Mouse (Mus musculus): Measurements from ENCODE around the gene Slc1a7. TPM values are rescaled to one million over a fixed set of nuclear protein-coding genes. Genes with fewer than 3 reads are reported as not detected.

Gene Slc1a7
- polyA plus RNA-seq, 1 experiment from 2014 or later: 0.18 TPM

DNA sequence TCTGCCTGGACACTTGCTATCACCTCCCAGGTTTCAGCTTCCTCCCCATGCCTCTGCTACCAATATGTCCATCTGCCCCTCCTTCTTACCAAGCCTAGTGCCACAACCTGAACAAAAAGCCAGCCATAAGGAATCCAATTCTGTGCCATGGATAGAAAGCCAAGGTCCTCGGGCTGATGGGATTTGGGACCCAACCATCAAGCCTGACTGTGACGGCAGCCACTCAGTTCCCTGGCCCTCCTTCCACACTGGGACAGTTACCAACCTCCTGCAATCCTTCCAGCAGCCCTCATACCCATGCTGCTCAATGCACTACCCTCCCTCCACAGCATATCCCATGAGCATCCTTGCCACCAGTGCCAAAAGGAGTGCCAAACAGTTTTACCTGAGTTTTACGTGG, 48.2 kb downstream of the Slc1a7 start:
- WGBS: 85% methylated on average over 3 of the region's 3 CpGs
- ATAC-seq: no peak

DNA sequence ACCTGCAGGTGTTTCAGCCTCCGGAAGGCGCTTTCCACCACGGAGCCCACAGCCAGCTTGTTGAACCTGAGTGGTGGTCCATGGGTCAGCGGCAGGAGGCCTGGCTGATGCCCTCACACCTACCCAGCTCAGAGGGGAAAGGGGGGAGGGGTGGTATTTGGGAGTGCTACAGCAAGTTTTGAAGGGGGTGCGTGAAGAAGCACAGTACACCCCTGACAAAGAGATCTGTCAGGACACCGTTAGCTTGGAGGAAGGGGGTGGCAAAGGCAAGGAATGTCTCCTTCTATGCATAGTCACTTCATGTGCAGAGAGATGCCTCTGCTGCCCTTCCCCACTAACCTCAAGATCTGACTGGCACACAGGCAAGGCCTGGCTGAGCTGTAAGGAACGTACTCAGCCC, 49.7 kb downstream of the Slc1a7 start:
- Histone ChIP-seq H3K9me3 (ENCODE audit: control insufficient read depth, low read length) (no peaks in the 10 kb centered on the region), H3K9ac (ENCODE audit: low read depth, low read length) (no peak overlapping the region), H3K36me3 (ENCODE audit: control insufficient read depth, insufficient read depth, low read length) (no peaks in the 10 kb centered on the region), H3K4me2 (ENCODE audit: low read length) (no peak overlapping the region), H3K27ac (ENCODE audit: low read depth, low read length) (no peak overlapping the region), H3K27me3 (replicated peaks; ENCODE audit: control insufficient read depth, insufficient read depth, low read length) (no peaks in the 10 kb centered on the region), H3K4me1 (ENCODE audit: control insufficient read depth, insufficient read depth, low read depth, low read length) (no peaks in the 10 kb centered on the region), H3K4me3 (ENCODE audit: low read length) (no peak overlapping the region)
- WGBS: 85% methylated on average over 7 of the region's 7 CpGs
- ATAC-seq: no peak

More for the DNA sequence above, 48.2 kb downstream of the Slc1a7 start:
- no peak overlapping the region for H3K9ac ChIP-seq (ENCODE audit: low read depth, low read length)
- no peaks in the 10 kb centered on the region for H3K4me1 ChIP-seq (ENCODE audit: control insufficient read depth, insufficient read depth, low read depth, low read length)
- H3K9me3 ChIP-seq (ENCODE audit: control insufficient read depth, low read length): no peaks in the 10 kb centered on the region
- no peaks in the 10 kb centered on the region for H3K36me3 ChIP-seq (ENCODE audit: control insufficient read depth, insufficient read depth, low read length)
- H3K27ac ChIP-seq (ENCODE audit: low read depth, low read length): no peak overlapping the region
- H3K4me2 ChIP-seq (ENCODE audit: low read length): no peak overlapping the region
- H3K27me3 ChIP-seq (replicated peaks; ENCODE audit: control insufficient read depth, insufficient read depth, low read length): no peaks in the 10 kb centered on the region
- no peak overlapping the region for H3K4me3 ChIP-seq (ENCODE audit: low read length)

DNA sequence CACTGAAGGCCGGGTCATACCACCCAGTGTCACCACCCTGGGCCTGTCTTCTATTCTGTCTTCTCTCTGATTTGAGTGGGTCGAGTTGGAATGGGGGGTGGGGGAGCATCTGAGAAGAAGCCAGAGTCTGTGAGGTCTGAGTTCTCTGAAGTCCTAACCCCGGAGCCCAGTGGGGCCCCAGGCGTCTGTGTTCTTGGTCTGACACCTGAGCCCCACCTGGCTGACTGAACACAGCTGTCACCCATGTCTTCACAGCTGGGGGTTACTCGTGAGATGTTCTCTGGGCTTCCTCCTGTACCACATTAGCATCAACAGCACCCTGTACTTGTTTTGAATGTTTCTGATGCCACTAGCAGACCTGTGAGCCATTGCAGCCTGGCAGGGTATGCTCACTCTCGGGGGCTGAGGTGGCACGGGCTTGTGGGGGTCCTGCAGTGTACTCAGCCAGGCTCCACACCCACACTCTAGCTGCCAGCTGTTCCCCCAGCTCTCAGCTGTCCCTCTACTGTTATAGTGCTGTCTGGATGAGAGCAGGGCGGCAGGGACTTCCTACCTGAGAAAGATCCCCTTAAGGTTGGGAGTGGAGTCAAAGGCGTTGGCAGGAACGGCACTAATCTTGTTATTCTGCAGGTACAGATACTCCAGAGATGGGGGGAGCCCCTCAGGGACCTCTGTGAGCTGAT, 50.2 kb downstream of the Slc1a7 start:
- 62% methylated on average over 10 of the region's 10 CpGs for WGBS
- Histone ChIP-seq H3K27me3 (replicated peaks; ENCODE audit: control insufficient read depth, insufficient read depth, low read length) (no peaks in the 10 kb centered on the region), H3K36me3 (ENCODE audit: control insufficient read depth, insufficient read depth, low read length) (no peaks in the 10 kb centered on the region), H3K9ac (ENCODE audit: low read depth, low read length) (no peak overlapping the region), H3K9me3 (ENCODE audit: control insufficient read depth, low read length) (no peaks in the 10 kb centered on the region), H3K4me1 (ENCODE audit: control insufficient read depth, insufficient read depth, low read depth, low read length) (no peaks in the 10 kb centered on the region), H3K27ac (ENCODE audit: low read depth, low read length) (no peak overlapping the region), H3K4me3 (ENCODE audit: low read length) (no peak overlapping the region), H3K4me2 (ENCODE audit: low read length) (no peak overlapping the region)
- ATAC-seq: no peak

DNA sequence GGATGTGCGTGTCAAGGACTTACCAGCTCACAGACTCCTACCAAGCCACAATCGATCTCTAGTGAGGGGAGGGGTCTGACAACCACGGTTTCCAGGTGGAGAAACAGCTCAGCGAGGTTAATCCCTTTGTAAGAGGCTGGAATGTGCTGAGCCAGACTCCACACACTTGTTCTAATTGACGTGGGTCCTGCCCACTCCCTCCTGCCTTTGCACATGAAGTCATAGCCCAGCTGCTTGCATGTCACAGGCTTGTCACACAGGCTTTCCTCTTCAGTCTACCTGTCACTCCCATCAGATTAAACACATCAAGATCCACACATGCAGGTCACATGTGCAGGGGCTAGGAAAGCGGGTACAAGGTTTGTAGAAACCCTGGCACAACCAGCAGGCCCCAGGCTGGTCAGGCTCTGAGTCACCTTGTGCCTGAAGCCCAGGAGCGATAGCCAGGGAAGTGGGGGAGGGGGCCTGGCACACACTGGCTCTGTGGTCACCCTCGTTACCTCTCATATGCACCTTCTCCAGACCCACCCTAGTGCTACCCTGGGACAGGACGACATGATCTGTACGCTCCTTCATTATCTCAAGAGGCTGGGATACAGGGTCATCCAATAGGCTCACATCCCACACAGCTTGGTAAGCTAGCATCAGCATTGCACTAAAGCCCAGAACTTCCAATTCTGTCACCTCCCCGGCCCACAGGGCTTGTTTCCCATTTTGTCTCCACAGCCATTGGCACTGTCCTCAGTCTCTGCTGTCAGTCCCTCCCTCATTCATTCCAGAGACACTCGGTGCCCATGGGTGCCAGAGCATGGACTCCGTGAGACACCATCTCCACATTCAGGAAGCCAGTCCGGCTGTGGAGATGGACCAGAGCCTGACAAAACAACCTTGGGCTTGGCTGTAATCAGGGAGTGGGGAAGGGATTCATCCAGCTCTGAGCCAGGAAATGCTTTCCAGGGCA, 51.1 kb downstream of the Slc1a7 start:
- ATAC-seq: no peak

DNA sequence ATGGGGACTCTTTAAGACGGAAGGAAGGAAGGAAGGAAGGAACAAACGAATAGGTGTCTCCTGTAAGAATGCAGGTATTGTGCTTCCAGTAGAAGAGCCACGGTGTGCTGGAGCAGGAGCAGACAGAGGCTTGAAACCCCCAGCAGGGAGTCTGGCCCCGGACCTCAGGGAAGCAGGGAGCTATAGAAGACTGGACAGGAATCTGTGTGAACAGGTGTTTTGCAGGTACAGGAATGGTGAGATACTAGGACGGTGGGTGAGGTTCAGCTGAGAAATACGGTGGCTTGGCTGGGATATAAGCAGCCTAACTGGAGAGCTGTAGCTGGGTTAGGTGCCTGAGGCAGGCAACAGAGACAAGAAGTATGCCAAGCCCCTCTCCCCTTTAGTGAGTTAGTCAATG, 52.0 kb downstream of the Slc1a7 start:
- Histone ChIP-seq H3K4me3 (ENCODE audit: low read length) (no peak overlapping the region), H3K27me3 (replicated peaks; ENCODE audit: control insufficient read depth, insufficient read depth, low read length) (no peaks in the 10 kb centered on the region), H3K36me3 (ENCODE audit: control insufficient read depth, insufficient read depth, low read length) (no peaks in the 10 kb centered on the region), H3K4me2 (ENCODE audit: low read length) (no peak overlapping the region), H3K27ac (ENCODE audit: low read depth, low read length) (no peak overlapping the region), H3K9me3 (ENCODE audit: control insufficient read depth, low read length) (no peaks in the 10 kb centered on the region), H3K4me1 (ENCODE audit: control insufficient read depth, insufficient read depth, low read depth, low read length) (no peaks in the 10 kb centered on the region), H3K9ac (ENCODE audit: low read depth, low read length) (no peak overlapping the region)
- ATAC-seq: no peak
- WGBS: 83% methylated on average over 6 of the region's 6 CpGs

More for the DNA sequence above, 51.1 kb downstream of the Slc1a7 start:
- no peak overlapping the region; the same call in 1 of the 2 replicates for H3K9ac ChIP-seq (ENCODE audit: low read depth, low read length)
- H3K4me3 ChIP-seq (ENCODE audit: low read length): no peak overlapping the region
- no peak overlapping the region for H3K4me2 ChIP-seq (ENCODE audit: low read length)
- no peaks in the 10 kb centered on the region for H3K36me3 ChIP-seq (ENCODE audit: control insufficient read depth, insufficient read depth, low read length)
- H3K4me1 ChIP-seq (ENCODE audit: control insufficient read depth, insufficient read depth, low read depth, low read length): no peaks in the 10 kb centered on the region
- no peaks in the 10 kb centered on the region for H3K9me3 ChIP-seq (ENCODE audit: control insufficient read depth, low read length)
- no peaks in the 10 kb centered on the region for H3K27me3 ChIP-seq (replicated peaks; ENCODE audit: control insufficient read depth, insufficient read depth, low read length)
- whole genome bisulfite sequencing: 62% methylated on average over 13 of the region's 14 CpGs
- no peak overlapping the region for H3K27ac ChIP-seq (ENCODE audit: low read depth, low read length)

DNA sequence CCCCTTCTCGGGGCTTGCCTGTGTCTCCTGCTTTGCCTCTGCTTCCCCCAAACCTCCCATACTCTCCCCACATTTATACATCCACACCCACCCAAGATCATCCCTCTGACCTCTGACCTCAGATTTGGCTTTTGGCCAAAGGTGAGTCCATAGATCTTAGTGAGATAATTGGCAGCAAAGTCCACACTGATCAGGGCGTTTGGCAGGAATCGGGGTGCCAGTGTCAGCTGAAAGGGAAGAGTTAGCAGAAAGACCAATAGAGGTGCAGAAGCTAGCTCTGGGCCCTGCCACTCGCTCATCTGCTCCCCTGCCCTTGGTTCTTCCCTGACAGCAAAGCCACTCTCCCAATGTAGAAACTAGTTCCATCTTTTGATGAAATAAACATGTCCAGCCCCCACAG, 55.1 kb downstream of the Slc1a7 start:
- Histone ChIP-seq H3K9me3 (ENCODE audit: control insufficient read depth, low read length) (no peaks in the 10 kb centered on the region), H3K36me3 (ENCODE audit: control insufficient read depth, insufficient read depth, low read length) (no peaks in the 10 kb centered on the region), H3K4me2 (ENCODE audit: low read length) (no peak overlapping the region), H3K27ac (ENCODE audit: low read depth, low read length) (no peak overlapping the region), H3K9ac (ENCODE audit: low read depth, low read length) (no peak overlapping the region), H3K4me1 (ENCODE audit: control insufficient read depth, insufficient read depth, low read depth, low read length) (no peaks in the 10 kb centered on the region), H3K4me3 (ENCODE audit: low read length) (no peak overlapping the region), H3K27me3 (replicated peaks; ENCODE audit: control insufficient read depth, insufficient read depth, low read length) (peaks cover 3% of the 10 kb centered on the region; the same call in 1 of the 2 replicates)
- no peak for ATAC-seq
- 82% methylated on average over 4 of the region's 4 CpGs for WGBS

DNA sequence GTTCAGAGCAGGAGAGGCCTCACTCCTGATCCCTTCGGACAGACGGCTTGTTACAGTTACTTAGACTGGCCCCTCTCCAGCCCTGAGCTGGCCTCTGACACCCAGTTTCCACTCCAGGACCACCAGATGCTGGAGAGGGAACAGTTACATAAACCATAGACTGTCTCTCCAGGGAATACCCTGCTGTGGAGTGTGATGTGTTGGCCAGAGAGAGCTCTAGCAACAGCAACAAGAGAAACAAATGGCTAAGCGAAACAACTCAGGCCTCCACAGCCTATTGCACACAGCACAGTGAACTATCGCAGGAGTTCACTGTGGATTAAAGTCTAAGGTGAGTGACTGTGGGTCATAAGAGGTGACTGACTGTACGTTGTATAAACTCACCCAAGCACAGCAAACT, 56.5 kb downstream of the Slc1a7 start:
- Histone ChIP-seq H3K4me3 (ENCODE audit: low read length) (no peak overlapping the region), H3K9me3 (ENCODE audit: control insufficient read depth, low read length) (no peaks in the 10 kb centered on the region), H3K36me3 (ENCODE audit: control insufficient read depth, insufficient read depth, low read length) (no peaks in the 10 kb centered on the region), H3K4me2 (ENCODE audit: low read length) (no peak overlapping the region), H3K27ac (ENCODE audit: low read depth, low read length) (no peak overlapping the region), H3K9ac (ENCODE audit: low read depth, low read length) (no peak overlapping the region), H3K4me1 (ENCODE audit: control insufficient read depth, insufficient read depth, low read depth, low read length) (no peaks in the 10 kb centered on the region), H3K27me3 (replicated peaks; ENCODE audit: control insufficient read depth, insufficient read depth, low read length) (peaks cover 6% of the 10 kb centered on the region; the same call in 1 of the 2 replicates)
- ATAC-seq: no peak
- 74% methylated on average over 5 of the region's 5 CpGs for WGBS

DNA sequence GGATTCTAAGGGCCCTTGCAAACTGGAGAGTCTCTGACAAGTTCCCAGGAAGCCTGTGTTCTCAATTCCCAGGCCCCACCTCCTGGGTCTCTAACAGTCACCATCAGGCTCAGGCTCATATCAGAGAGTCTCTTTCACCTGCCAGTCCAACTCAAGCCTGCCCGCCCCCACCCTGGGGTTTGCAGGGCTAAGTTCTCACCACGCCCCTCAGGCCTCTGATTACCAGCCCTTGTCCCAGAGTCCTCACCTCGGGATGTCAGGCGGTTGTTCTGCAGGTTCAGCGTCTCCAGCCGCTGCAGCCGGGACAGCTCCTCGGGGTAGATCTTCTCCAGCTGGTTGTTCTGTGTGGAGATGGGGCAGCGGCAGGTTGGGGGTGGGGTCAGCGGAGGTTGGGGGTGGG, 57.1 kb downstream of the Slc1a7 start:
- no peak overlapping the region for H3K4me2 ChIP-seq (ENCODE audit: low read length)
- peaks cover 11% of the 10 kb centered on the region for H3K27me3 ChIP-seq (replicated peaks; ENCODE audit: control insufficient read depth, insufficient read depth, low read length)
- H3K4me3 ChIP-seq (ENCODE audit: low read length): no peak overlapping the region
- ATAC-seq: no peak
- H3K9me3 ChIP-seq (ENCODE audit: control insufficient read depth, low read length): no peaks in the 10 kb centered on the region
- H3K9ac ChIP-seq (ENCODE audit: low read depth, low read length): no peak overlapping the region
- H3K27ac ChIP-seq (ENCODE audit: low read depth, low read length): no peak overlapping the region
- no peaks in the 10 kb centered on the region for H3K36me3 ChIP-seq (ENCODE audit: control insufficient read depth, insufficient read depth, low read length)
- H3K4me1 ChIP-seq (ENCODE audit: control insufficient read depth, insufficient read depth, low read depth, low read length): no peaks in the 10 kb centered on the region
- WGBS: 6% methylated on average over 10 of the region's 10 CpGs

DNA sequence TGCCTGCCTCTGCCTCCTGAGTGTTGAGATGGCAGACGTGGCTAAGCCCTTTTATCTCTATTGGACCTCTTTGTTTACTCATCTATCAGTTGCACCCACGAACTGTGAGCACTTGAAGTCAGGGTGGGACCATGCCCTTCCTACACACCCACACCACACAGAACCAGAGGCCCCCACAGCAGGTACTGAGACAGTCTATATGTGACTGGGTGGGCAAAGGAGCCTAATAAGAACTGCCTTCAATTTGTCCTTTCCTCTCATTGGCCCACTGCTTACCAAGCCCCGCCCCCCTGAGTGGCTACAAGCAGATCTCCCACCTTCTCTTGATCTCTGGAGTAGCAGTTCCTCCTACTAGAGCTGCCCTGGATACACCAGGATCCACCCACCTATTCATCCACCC, 58.1 kb downstream of the Slc1a7 start:
- Histone ChIP-seq H3K9me3 (ENCODE audit: control insufficient read depth, low read length) (no peaks in the 10 kb centered on the region), H3K4me1 (ENCODE audit: control insufficient read depth, insufficient read depth, low read depth, low read length) (peaks cover 6% of the 10 kb centered on the region; the same call in 1 of the 2 replicates), H3K9ac (ENCODE audit: low read depth, low read length) (no peak overlapping the region), H3K27me3 (replicated peaks; ENCODE audit: control insufficient read depth, insufficient read depth, low read length) (peaks cover 20% of the 10 kb centered on the region), H3K36me3 (ENCODE audit: control insufficient read depth, insufficient read depth, low read length) (no peaks in the 10 kb centered on the region), H3K27ac (ENCODE audit: low read depth, low read length) (no peak overlapping the region), H3K4me2 (ENCODE audit: low read length) (no peak overlapping the region), H3K4me3 (ENCODE audit: low read length) (no peak overlapping the region)
- ATAC-seq: no peak
- WGBS: 49% methylated on average over 3 of the region's 3 CpGs

Measured in hindbrain, embryonic 16.5 days (tissue).